Mouse (Mus musculus): ENCODE measurements around the gene Ceacam19. TPM values are rescaled to one million over a fixed set of nuclear protein-coding genes. Genes with fewer than 3 reads are reported as not detected.

Ceacam19 gene
- polyA plus RNA-seq, 1 experiment from 2014 or later, result not detected

GRCm38 (mm10) chr7:19875948-19876682, 11.7 kb downstream of the Ceacam19 start:
- WGBS, result 47% methylated on average over 13 of the region's 13 CpGs
- no peak overlapping the region for H3K4me2 ChIP-seq (replicated peaks)
- no peak for ATAC-seq (ENCODE audit: insufficient number of reproducible peaks, insufficient read depth, low FRiP score, low TSS enrichment)
- no peaks in the 10 kb centered on the region for H3K9me3 ChIP-seq
- H3K4me1 ChIP-seq, result no peaks in the 10 kb centered on the region
- no peaks in the 10 kb centered on the region for H3K36me3 ChIP-seq
- no peaks in the 10 kb centered on the region for H3K27me3 ChIP-seq
- no peak overlapping the region for H3K9ac ChIP-seq
- no peak overlapping the region for H3K4me3 ChIP-seq
- H3K27ac ChIP-seq, result no peak overlapping the region

GRCm38 (mm10) chr7:19871943-19872601, 15.7 kb downstream of the Ceacam19 start:
- no peak overlapping the region for H3K9ac ChIP-seq
- no peak overlapping the region for H3K27ac ChIP-seq
- ATAC-seq (ENCODE audit: insufficient number of reproducible peaks, insufficient read depth, low FRiP score, low TSS enrichment), result no peak
- WGBS, result 42% methylated on average over 5 of the region's 5 CpGs
- no peaks in the 10 kb centered on the region for H3K9me3 ChIP-seq
- H3K36me3 ChIP-seq, result no peaks in the 10 kb centered on the region
- no peaks in the 10 kb centered on the region for H3K4me1 ChIP-seq
- H3K4me2 ChIP-seq (replicated peaks), result no peak overlapping the region
- H3K27me3 ChIP-seq, result no peaks in the 10 kb centered on the region
- H3K4me3 ChIP-seq, result no peak overlapping the region

DNA sequence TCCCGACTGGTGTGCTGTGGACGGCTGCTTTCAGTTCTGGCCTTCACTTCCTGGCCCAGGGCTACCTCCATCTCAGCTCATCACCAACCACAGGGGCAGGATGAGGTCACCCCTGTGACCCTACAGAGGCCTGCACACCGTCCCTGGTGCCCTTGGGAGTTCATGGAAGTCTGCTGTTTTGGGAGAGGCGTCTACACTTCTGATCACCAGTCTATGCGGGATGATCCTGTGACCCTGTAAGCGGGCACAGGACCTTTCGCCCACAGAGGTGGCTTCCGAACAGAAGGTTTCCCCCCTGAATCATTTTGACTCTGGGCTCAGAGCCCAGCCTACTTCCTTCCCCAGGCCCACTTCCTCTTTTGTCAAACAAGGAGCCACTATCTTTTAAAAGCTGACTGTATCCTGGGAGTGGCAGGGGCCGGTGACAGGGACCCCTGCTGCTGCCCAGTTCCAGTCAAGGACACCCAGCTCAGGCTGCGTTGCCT, 16.6 kb downstream of the Ceacam19 start:
- 55% methylated on average over 10 of the region's 10 CpGs for WGBS
- H3K9me3 ChIP-seq, result no peaks in the 10 kb centered on the region
- ATAC-seq (ENCODE audit: insufficient number of reproducible peaks, insufficient read depth, low FRiP score, low TSS enrichment), result no peak
- no peaks in the 10 kb centered on the region for H3K4me1 ChIP-seq
- H3K36me3 ChIP-seq, result no peaks in the 10 kb centered on the region
- H3K27ac ChIP-seq, result no peak overlapping the region
- no peaks in the 10 kb centered on the region for H3K27me3 ChIP-seq
- H3K4me2 ChIP-seq (replicated peaks), result no peak overlapping the region
- no peak overlapping the region for H3K4me3 ChIP-seq
- no peak overlapping the region for H3K9ac ChIP-seq

- ATAC-seq (ENCODE audit: insufficient number of reproducible peaks, insufficient read depth, low FRiP score, low TSS enrichment), result no peak
- H3K4me3 ChIP-seq, result no peak overlapping the region
- H3K4me1 ChIP-seq, result no peaks in the 10 kb centered on the region
- no peaks in the 10 kb centered on the region for H3K27me3 ChIP-seq
- WGBS, result 89% methylated on average over 16 of the region's 16 CpGs
- no peaks in the 10 kb centered on the region for H3K9me3 ChIP-seq
- no peak overlapping the region for H3K4me2 ChIP-seq (replicated peaks)
- H3K27ac ChIP-seq, result no peak overlapping the region
- no peaks in the 10 kb centered on the region for H3K36me3 ChIP-seq
- no peak overlapping the region for H3K9ac ChIP-seq
These were observed 19.9 kb downstream of the Ceacam19 start for GRCm38 (mm10) chr7:19867751-19868399.

DNA sequence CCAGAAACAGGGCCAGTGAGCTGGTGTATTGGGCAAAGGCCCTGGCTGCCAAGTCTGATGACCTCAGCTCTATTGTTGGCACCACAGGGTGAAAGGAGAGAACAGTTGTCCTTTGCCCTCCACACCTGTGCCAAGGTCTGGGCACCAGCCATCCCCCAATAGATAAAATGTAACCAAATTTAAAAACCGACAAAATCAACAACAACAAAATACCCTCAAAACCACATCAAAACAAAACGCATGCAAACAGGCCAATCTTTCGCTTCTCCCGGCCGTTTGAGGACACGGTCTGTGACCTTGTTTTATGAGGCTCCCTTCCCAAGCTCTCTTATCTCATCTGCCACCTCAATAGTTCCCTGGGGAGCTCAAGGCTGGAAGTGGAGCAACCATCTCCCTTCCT, 21.3 kb downstream of the Ceacam19 start:
- H3K4me1 ChIP-seq, result no peaks in the 10 kb centered on the region
- H3K9ac ChIP-seq, result no peak overlapping the region
- 89% methylated on average over 6 of the region's 6 CpGs for WGBS
- ATAC-seq (ENCODE audit: insufficient number of reproducible peaks, insufficient read depth, low FRiP score, low TSS enrichment), result no peak
- no peak overlapping the region for H3K27ac ChIP-seq
- H3K4me3 ChIP-seq, result no peak overlapping the region
- no peaks in the 10 kb centered on the region for H3K36me3 ChIP-seq
- H3K9me3 ChIP-seq, result no peaks in the 10 kb centered on the region
- no peaks in the 10 kb centered on the region for H3K27me3 ChIP-seq
- H3K4me2 ChIP-seq (replicated peaks), result no peak overlapping the region

GRCm38 (mm10) chr7:19865246-19866036, 22.3 kb downstream of the Ceacam19 start:
- Histone ChIP-seq H3K36me3 (no peaks in the 10 kb centered on the region), H3K27me3 (no peaks in the 10 kb centered on the region), H3K4me1 (no peaks in the 10 kb centered on the region), H3K4me3 (no peak overlapping the region), H3K9ac (no peak overlapping the region), H3K27ac (no peak overlapping the region), H3K9me3 (no peaks in the 10 kb centered on the region), H3K4me2 (replicated peaks) (no peak overlapping the region)
- WGBS, result 78% methylated on average over 8 of the region's 8 CpGs
- ATAC-seq (ENCODE audit: insufficient number of reproducible peaks, insufficient read depth, low FRiP score, low TSS enrichment), result no peak

- Histone ChIP-seq H3K9me3 (no peaks in the 10 kb centered on the region), H3K4me1 (no peaks in the 10 kb centered on the region), H3K4me2 (replicated peaks) (no peak overlapping the region), H3K9ac (no peak overlapping the region), H3K36me3 (no peaks in the 10 kb centered on the region), H3K4me3 (no peak overlapping the region), H3K27me3 (no peaks in the 10 kb centered on the region), H3K27ac (no peak overlapping the region)
- 34% methylated on average over 2 of the region's 2 CpGs for WGBS
- ATAC-seq (ENCODE audit: insufficient number of reproducible peaks, insufficient read depth, low FRiP score, low TSS enrichment), result no peak
These were observed 23.5 kb downstream of the Ceacam19 start for GRCm38 (mm10) chr7:19864241-19864640.

DNA sequence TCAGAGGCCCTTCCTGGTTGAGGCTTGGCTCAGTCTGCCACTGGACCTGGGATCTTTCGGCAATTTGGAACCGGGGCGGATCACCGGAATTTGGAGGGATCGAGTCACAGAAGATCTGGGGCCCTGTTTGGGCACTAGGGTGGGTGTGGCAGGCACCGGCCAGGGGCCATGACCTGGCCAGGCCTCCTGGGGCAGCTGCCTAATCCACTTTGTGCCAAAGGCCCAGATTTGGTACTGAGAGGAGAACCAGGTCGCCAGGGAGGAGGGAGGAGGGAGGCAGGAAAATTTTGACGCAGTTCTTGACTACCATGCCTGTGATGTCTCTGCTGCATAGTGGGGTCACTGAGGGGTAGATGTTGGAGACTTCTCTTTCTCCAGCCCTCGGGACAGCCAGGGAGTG, 26.6 kb downstream of the Ceacam19 start, which contains the start of gene Ceacam16:
Gene Ceacam16 (minus strand): TSS at position 101 of the 400 bp plus-strand sequence.
- no peaks in the 10 kb centered on the region for H3K27me3 ChIP-seq
- no peak within 1 kb of the TSS for H3K9ac ChIP-seq
- H3K4me2 ChIP-seq (replicated peaks), result no peak within 1 kb of the TSS
- 78% methylated on average over 9 of the region's 9 CpGs for WGBS
- no peak within 1 kb of the TSS for H3K4me3 ChIP-seq
- H3K9me3 ChIP-seq, result no peaks in the 10 kb centered on the region
- H3K36me3 ChIP-seq, result no peaks in the 10 kb centered on the region
- H3K27ac ChIP-seq, result no peak within 1 kb of the TSS
- no peak for ATAC-seq (ENCODE audit: insufficient number of reproducible peaks, insufficient read depth, low FRiP score, low TSS enrichment)
- H3K4me1 ChIP-seq, result no peaks in the 10 kb centered on the region

DNA sequence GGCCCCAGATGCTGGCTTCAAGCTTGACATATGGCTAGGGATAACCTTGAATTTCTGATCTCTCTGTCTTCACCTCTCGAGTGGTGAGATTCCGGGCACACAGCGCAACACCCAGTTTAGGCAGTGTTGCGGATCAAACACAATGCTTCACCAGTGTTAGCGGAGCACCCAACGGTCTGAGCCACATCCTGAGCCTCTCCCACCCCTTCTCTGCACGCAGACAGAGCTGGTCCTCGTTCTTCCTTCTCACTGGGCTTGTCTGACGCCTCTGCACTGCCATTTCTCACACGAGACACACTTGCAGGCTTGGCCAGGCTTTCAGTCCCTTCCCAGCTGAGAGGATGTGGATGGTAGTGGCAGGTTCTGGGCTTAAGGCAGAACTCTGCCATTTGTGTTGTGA, 28.0 kb downstream of the Ceacam19 start:
- no peak overlapping the region for H3K4me3 ChIP-seq
- no peak for ATAC-seq (ENCODE audit: insufficient number of reproducible peaks, insufficient read depth, low FRiP score, low TSS enrichment)
- no peak overlapping the region for H3K4me2 ChIP-seq (replicated peaks)
- no peaks in the 10 kb centered on the region for H3K36me3 ChIP-seq
- no peak overlapping the region for H3K9ac ChIP-seq
- H3K27ac ChIP-seq, result no peak overlapping the region
- no peaks in the 10 kb centered on the region for H3K9me3 ChIP-seq
- no peaks in the 10 kb centered on the region for H3K27me3 ChIP-seq
- 72% methylated on average over 10 of the region's 10 CpGs for WGBS
- H3K4me1 ChIP-seq, result no peaks in the 10 kb centered on the region

- Histone ChIP-seq H3K4me3 (no peak overlapping the region), H3K4me2 (replicated peaks) (no peak overlapping the region), H3K27me3 (peaks cover 20% of the 10 kb centered on the region), H3K27ac (no peak overlapping the region), H3K9ac (no peak overlapping the region), H3K4me1 (0 out of 2 replicates have a peak, but pooled peaks cover 3% of the 10 kb centered on the region), H3K36me3 (no peaks in the 10 kb centered on the region), H3K9me3 (no peaks in the 10 kb centered on the region)
- ATAC-seq (ENCODE audit: insufficient number of reproducible peaks, insufficient read depth, low FRiP score, low TSS enrichment), result no peak
- WGBS, result 91% methylated on average over 6 of the region's 6 CpGs
These were observed 31.5 kb downstream of the Ceacam19 start for GRCm38 (mm10) chr7:19856283-19856682.

DNA sequence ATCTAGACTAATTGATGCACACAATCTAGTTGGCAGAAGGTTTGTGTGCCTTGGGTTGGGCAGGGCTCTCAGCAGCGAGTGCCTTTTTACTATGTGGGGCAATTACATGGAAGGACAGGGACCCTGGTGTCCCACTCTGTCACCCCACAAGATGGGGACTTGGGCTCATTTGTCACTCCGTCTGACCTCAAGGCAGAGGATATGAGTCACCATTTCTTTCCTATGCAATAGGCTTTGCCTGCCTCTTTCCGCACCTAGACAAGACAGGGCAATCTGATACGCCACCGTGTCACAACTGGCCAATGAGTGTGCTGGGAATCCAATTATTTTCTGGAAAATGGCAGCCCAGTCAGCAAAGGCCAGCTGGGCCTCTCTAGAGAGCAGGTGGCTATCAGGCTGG, 32.1 kb downstream of the Ceacam19 start:
- no peak for ATAC-seq (ENCODE audit: insufficient number of reproducible peaks, insufficient read depth, low FRiP score, low TSS enrichment)
- Histone ChIP-seq H3K27me3 (peaks cover 21% of the 10 kb centered on the region), H3K9me3 (no peaks in the 10 kb centered on the region), H3K36me3 (no peaks in the 10 kb centered on the region), H3K27ac (no peak overlapping the region), H3K4me3 (no peak overlapping the region), H3K9ac (no peak overlapping the region), H3K4me2 (replicated peaks) (no peak overlapping the region), H3K4me1 (0 out of 2 replicates have a peak, but pooled peaks cover 3% of the 10 kb centered on the region)
- WGBS, result 85% methylated on average over 5 of the region's 5 CpGs

All from embryonic facial prominence, embryonic 12.5 days (tissue).